18 mouse cellular contexts compared by ENCODE assay signal in genomic region chr14:98477416-98477815, GRCm38 (mm10).
"Had no signal": no experiment of that assay in that cellular context is flagged by ENCODE, and none has a peak within 500 bp of the region (broad histone marks: within the 10 kb centered on the region; RNA-seq: fewer than 3 reads in every experiment).

No protein-coding gene starts in this region.

- ATAC-seq: midbrain, embryonic 16.5 days had no signal

- H3K9me3 ChIP-seq: midbrain, embryonic 10.5 days; midbrain, embryonic 12.5 days; neural tube, embryonic 13.5 days; neural tube, embryonic 15.5 days had no signal

- H3K4me1 ChIP-seq: midbrain, embryonic 10.5 days; neural tube, embryonic 13.5 days; neural tube, embryonic 15.5 days had no signal

- H3K27me3 ChIP-seq: midbrain, embryonic 12.5 days; neural tube, embryonic 13.5 days; neural tube, embryonic 15.5 days had no signal

- DNase-seq: lung, adult 2 months; lung, postnatal 10 days; midbrain, embryonic 14.5 days; retina, postnatal 1 day; right cerebral cortex, adult 18-20 months; right cerebral cortex, postnatal 25 days; right cerebral cortex, postnatal 4 days; spleen, adult 18-20 months; thymus, adult 18-20 months; thymus, postnatal 14 days; thymus, postnatal 36 days had no signal

- H3K9ac ChIP-seq: liver, embryonic 14.5 days; midbrain, embryonic 12.5 days; neural tube, embryonic 13.5 days; neural tube, embryonic 15.5 days had no signal

- H3K27ac ChIP-seq: liver, embryonic 14.5 days; midbrain, embryonic 10.5 days; midbrain, embryonic 12.5 days; neural tube, embryonic 13.5 days; neural tube, embryonic 15.5 days had no signal

- H3K36me3 ChIP-seq: midbrain, embryonic 10.5 days; midbrain, embryonic 12.5 days; neural tube, embryonic 13.5 days; neural tube, embryonic 15.5 days had no signal

- H3K4me2 ChIP-seq: midbrain, embryonic 12.5 days; neural tube, embryonic 13.5 days; neural tube, embryonic 15.5 days had no signal

- H3K4me3 ChIP-seq: midbrain, embryonic 10.5 days; midbrain, embryonic 12.5 days; myocyte; neural tube, embryonic 13.5 days; neural tube, embryonic 15.5 days had no signal
